Mouse (Mus musculus) midbrain, embryonic 10.5 days (tissue): ENCODE measurements around the gene Sirt4. TPM values are rescaled to one million over a fixed set of nuclear protein-coding genes. Genes with fewer than 3 reads are reported as not detected.
"Not testable (repeated sequence)": the region's sequence is repeated elsewhere in the genome, so short reads cannot be mapped to it uniquely, and the experiment has no call there.

Experiments used
- DNase-seq: peaks from one replicate; pipeline ENCODE4 v3.0.0-alpha.2; 2017; ENCODE audit warnings: low spot score
- H3K27ac ChIP-seq: fragments of 300-500 bp; sonication (generic); replicated peaks from 2 replicates; pipeline ENCODE4 v1.5.1; 2016; ENCODE audit warnings: mild to moderate bottlenecking
- H3K27me3 ChIP-seq: fragments of 300-500 bp; sonication (generic); 2 replicates; pipeline ENCODE4 v1.6.1; 2016; ENCODE audit warnings: low read depth, mild to moderate bottlenecking; ENCODE audit not compliant: poor library complexity, severe bottlenecking
- H3K36me3 ChIP-seq: fragments of 300-500 bp; sonication (generic); 2 replicates; pipeline ENCODE4 v1.6.1; 2016; ENCODE audit warnings: mild to moderate bottlenecking, moderate library complexity
- H3K4me1 ChIP-seq: fragments of 300-500 bp; sonication (generic); 2 replicates; pipeline ENCODE4 v1.6.1; 2016
- H3K4me3 ChIP-seq: fragments of 300-500 bp; sonication (generic); 2 replicates; pipeline ENCODE4 v1.5.1; 2016; ENCODE audit warnings: mild to moderate bottlenecking, moderate library complexity
- H3K9me3 ChIP-seq: fragments of 300-500 bp; sonication (generic); replicated peaks from 2 replicates; pipeline ENCODE4 v1.6.1; 2016; ENCODE audit warnings: mild to moderate bottlenecking
- WGBS: fragments of 180-500 bp; shearing (Covaris S2); methylation state at CpG from one replicate; pipeline ENCODE4 v1.1.7; 2016; 5-methylcytosine and 5-hydroxymethylcytosine counted together
- polyA plus RNA-seq: library from polyadenylated mRNA; unstranded; fragments of >200 nt; fragmentation: Nextera tagmentation; extraction: Ambion mirVana; gene quantifications from 2 replicates; pipeline ENCODE4 v1.2.1, GENCODE M21; 2016

Sirt4 gene
- polyA plus RNA-seq, 1 experiment from 2014 or later: 15.2 TPM

DNA sequence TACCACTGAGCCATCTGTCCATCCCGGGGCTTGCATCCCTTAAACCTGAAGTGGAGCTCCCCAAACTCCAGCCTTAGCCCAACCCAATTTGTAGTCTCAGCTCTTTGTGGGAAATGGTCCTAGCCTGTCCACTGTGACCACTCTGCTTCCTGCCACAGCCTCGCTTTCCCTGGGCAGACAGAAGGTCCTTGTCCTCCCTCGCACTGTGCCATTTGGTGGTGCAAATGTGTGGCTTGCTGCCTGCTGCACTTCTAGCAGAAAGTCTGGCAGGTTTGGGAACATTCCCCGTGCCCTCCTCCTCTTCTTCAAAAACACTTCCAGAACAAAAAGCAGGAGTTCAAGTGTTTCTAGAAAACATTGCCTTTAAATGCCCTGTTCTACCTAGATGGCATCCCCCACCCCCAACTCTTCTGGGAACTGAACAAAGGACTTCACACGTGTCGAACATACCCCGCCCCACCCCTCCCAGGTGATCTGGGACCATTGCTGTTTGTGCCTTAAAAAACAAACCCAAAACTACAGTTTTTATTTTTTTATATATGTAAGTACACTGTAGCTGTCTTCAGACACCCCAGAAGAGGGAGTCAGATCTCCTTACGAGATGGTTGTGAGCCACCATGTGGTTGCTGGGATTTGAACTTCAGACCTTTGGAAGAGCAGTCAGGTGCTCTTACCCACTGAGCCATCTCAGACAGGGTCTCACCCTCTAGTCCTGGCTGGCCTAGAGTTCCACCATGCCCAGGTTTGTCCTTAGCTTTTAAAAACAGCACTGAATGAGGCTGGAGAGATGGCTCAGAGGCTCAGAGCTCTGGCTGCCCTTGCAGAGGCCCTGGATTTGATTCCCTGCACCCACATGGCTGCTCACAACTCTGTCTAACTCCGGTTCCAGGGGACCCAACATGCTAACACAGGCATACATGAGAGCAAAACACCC is 14.0 kb upstream of the Sirt4 start:
- Histone ChIP-seq H3K27me3 (no peaks in the 10 kb centered on the region), H3K36me3 (no peaks in the 10 kb centered on the region), H3K9me3 (no peaks in the 10 kb centered on the region), H3K4me1 (peaks cover 7% of the 10 kb centered on the region), H3K4me3 (no peak overlapping the region), H3K27ac (no peak overlapping the region)
- no peak for DNase-seq
- WGBS: 65% methylated on average over 9 of the region's 9 CpGs

DNA sequence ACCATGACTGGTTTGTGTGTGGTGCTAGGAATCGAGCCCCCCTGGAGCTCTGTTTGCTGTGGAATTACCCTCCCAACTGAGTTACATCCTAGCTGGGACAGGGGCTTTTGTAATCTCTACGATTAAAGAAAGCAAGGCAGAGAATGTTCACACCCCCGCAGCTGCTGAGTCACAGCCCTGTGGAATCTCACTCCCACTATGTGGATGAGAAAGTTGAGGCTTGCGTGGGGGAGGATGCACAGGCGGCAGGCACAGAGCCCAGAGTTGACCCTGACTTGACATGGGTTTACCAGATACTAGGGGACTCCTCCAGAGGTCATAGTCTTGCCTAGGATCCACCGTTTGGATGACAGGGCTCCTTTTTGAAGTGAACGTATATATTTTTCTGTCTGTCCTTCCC is 12.5 kb upstream of the Sirt4 start:
- no peak for DNase-seq
- WGBS: 83% methylated on average over 7 of the region's 7 CpGs

DNA sequence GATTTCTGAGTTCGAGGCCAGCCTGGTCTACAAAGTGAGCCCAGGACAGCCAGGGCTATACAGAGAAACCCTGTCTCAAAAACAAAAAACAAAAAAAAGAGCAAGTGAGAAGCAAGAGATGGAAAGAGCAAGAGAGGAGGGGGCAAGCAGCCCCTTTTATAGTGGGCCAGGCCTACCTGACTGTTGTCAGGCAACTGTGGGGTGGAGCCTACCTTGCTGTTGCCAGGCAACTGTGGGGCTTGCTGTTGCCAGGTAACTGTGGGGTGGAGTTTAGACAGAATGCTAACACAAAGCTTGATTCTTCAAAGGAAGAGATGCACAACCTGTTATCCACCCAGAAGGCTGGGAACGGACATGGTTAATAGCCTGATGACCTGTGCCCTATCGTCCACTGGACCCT is 11.1 kb upstream of the Sirt4 start:
- peaks cover 22% of the 10 kb centered on the region for H3K4me1 ChIP-seq
- H3K27me3 ChIP-seq, H3K36me3 ChIP-seq, H3K4me3 ChIP-seq, H3K27ac ChIP-seq, DNase-seq, H3K9me3 ChIP-seq: not testable (repeated sequence)
- 87% methylated on average over 3 of the region's 3 CpGs for WGBS

More for the DNA sequence above, 12.5 kb upstream of the Sirt4 start:
- Histone ChIP-seq H3K27ac (no peak overlapping the region), H3K4me1 (peaks cover 12% of the 10 kb centered on the region), H3K9me3 (no peaks in the 10 kb centered on the region), H3K36me3 (no peaks in the 10 kb centered on the region), H3K4me3 (no peak overlapping the region), H3K27me3 (no peaks in the 10 kb centered on the region)

DNA sequence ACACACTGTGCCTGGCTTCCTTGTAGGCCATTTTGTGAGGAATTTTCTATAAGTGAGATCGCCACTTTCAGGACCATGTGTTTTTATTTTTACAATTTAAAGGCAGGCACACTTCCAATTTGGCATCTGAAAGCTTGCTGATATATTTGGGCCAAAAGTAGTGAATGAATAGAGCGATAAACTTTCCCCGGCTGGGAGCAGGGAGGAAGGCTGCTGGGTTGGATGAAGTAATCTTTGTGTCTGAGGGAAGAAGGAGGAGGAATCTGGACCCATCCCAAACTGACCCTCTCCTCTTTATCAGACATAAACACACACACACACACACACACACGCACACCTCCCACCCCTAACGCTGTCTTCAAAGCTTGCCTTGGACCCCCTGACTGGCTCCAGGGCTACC is 8.9 kb upstream of the Sirt4 start:
- H3K4me1 ChIP-seq: peaks cover 30% of the 10 kb centered on the region
- 68% methylated on average over 5 of the region's 5 CpGs for WGBS
- H3K4me3 ChIP-seq: no peak overlapping the region
- H3K9me3 ChIP-seq: no peaks in the 10 kb centered on the region
- H3K36me3 ChIP-seq: no peaks in the 10 kb centered on the region
- no peak overlapping the region for H3K27ac ChIP-seq
- no peaks in the 10 kb centered on the region for H3K27me3 ChIP-seq
- DNase-seq: no peak

DNA sequence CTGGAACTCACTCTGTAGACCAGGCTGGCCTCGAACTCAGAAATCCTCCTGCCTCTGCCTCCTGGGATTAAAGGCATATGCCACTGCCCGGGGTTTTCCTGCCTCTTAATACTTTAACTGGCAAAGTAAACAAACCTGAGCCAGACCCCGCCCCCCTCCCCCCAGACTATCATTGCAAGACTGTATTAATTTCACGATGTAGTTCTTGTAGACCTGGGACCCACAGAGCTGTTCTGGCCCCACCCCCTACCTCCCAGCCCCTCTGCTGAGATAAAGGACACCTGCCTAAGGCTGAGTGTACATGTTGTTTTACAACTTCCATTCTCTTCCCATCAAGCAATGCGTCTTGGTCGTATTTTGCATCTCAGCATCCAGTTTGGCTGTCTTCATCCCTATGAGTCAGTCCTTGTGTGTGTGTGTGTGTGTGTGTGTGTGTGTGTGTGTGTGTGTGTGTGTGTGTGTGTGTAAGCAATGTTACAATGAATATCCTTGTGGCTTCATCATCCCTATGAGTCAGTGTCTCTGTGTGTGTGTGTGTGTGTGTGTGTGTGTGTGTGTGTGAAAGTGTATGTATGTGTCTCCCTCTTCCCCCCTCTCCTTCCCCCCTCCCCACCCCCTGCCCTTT is 8.3 kb upstream of the Sirt4 start:
- Histone ChIP-seq H3K9me3 (no peaks in the 10 kb centered on the region), H3K36me3 (no peaks in the 10 kb centered on the region), H3K4me3 (no peak overlapping the region), H3K27ac (no peak overlapping the region), H3K4me1 (peaks cover 30% of the 10 kb centered on the region), H3K27me3 (no peaks in the 10 kb centered on the region)
- no peak for DNase-seq
- 80% methylated on average over 6 of the region's 6 CpGs for WGBS

DNA sequence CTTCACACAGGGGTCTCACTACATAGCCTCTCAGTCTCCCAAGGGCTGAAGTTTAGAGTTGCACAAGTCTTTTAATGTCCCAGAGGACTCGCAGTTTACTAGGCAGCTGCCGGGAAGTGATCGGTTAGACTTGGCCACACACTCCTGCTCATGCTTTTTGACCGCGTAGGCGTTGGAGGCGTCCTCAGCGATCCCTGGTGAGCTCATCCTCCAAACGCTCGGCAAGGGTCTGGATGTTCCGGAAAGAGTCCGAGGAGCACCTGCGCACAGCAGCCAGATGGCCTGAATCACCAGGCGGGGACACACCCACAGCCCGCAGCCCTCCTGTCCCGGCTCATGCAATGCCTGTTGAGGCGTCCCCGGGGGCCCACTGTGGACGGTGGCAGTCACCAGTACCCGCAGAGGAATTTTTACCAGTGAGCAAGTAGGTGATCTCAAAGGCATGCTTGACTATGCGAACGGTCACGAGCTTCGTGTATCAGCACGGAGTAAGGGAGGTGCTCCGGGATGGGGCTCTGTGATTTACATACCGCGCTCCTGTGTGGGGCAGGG is 7.3 kb upstream of the Sirt4 start:
- Histone ChIP-seq H3K4me1 (peaks cover 30% of the 10 kb centered on the region), H3K9me3 (no peaks in the 10 kb centered on the region), H3K4me3 (peak overlapping the region; percentile 44), H3K27ac (peak overlapping the region; percentile 49; the same call in 1 of the 2 replicates), H3K27me3 (no peaks in the 10 kb centered on the region), H3K36me3 (no peaks in the 10 kb centered on the region)
- WGBS: 7% methylated on average over 28 of the region's 28 CpGs
- DNase-seq: no peak

DNA sequence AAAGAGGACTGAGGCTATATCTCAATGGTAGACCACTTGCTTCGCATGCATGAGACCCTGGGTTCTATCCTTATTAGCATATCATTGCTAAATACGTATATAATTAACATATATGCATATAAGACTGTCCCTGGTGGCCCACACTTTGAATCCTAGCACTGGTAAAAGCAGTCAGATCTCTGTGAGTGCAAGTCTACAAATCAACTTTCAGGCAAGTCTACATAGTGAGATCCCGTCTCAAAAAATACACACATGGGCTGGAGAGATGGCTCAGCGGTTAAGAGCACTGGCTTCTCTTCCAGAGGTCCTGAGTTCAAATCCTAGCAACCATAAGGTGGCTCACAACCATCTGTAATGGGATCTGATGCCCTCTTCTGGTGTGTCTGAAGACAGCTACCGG is 6.6 kb upstream of the Sirt4 start:
- no peaks in the 10 kb centered on the region for H3K9me3 ChIP-seq
- DNase-seq: no peak
- H3K4me3 ChIP-seq: no peak overlapping the region
- H3K27me3 ChIP-seq: no peaks in the 10 kb centered on the region
- 37% methylated on average over 5 of the region's 5 CpGs for WGBS
- no peaks in the 10 kb centered on the region for H3K36me3 ChIP-seq
- H3K27ac ChIP-seq: no peak overlapping the region
- peaks cover 30% of the 10 kb centered on the region for H3K4me1 ChIP-seq

DNA sequence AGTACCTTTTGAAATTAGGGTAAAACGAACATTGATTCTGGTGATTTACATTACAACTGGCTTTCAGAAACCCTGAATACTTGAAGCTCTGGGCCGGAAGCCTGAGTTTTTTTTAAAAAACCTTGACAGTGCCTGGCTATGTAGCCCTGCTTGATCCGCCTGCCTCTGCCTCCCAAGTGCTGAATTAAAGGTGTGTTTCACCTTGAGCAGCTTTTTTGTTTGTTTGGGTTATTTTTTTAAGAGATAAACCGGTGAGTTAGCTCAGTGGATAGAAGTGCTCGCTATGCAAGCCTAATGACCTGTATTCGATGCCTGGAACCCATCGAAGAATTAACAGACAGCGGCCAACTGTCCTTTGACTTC is 6.1 kb upstream of the Sirt4 start:
- H3K27me3 ChIP-seq: no peaks in the 10 kb centered on the region
- H3K9me3 ChIP-seq: no peaks in the 10 kb centered on the region
- H3K27ac ChIP-seq: no peak overlapping the region
- 14% methylated on average over 8 of the region's 8 CpGs for WGBS
- H3K4me1 ChIP-seq: peaks cover 28% of the 10 kb centered on the region
- peak overlapping the region; percentile 21; the same call in 1 of the 2 replicates for H3K4me3 ChIP-seq
- DNase-seq: no peak
- H3K36me3 ChIP-seq: no peaks in the 10 kb centered on the region

DNA sequence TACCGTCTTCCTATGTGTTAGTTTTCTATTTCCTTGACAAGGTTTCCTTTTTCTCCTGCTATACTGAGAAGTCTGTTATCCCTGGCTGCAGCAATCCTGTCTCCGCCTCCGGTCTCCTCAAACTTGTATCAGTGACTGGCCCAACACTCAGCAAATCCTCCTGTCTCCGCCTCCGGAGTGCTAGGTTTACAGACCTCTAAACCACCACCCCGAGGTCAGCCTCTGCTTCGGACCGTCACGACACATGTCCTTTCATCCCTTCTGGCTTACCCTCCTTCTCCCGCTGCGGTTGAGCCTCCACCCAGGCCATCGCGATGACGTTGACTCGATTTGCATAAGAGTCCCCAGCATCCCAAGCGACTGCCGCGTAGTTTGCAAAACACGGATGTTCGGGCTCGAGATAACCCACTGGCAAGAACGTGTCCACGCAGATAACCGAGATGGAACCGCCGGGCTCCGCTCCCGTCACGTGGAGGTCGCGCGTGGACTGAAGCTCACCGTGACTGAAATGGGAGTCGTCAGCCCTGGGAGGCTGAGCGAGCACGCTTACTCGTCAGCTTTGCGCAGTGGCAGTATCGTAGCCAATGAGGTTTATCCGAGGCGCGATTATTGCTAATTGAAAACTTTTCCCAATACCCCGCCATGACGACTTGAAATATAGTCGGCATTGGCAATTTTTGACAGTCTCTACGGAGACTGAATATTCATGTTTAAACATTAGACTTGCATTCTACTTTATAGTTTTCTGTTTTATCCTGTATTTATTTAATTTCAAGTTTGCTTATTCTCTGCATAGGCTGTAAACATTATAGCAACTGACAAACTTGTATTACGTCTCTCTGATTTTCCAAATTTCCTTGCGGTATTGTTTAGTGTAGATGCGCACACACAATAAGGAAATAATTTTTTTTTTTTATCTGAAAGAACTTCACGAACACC is 5.4 kb upstream of the Sirt4 start:
- under 1% methylated on average over 50 of the region's 50 CpGs for WGBS
- Histone ChIP-seq H3K36me3 (no peaks in the 10 kb centered on the region), H3K9me3 (no peaks in the 10 kb centered on the region), H3K27me3 (no peaks in the 10 kb centered on the region), H3K27ac (peak overlapping the region; percentile 97), H3K4me1 (peaks cover 28% of the 10 kb centered on the region), H3K4me3 (peak overlapping the region; percentile 53)
- DNase-seq: peak; percentile 90

DNA sequence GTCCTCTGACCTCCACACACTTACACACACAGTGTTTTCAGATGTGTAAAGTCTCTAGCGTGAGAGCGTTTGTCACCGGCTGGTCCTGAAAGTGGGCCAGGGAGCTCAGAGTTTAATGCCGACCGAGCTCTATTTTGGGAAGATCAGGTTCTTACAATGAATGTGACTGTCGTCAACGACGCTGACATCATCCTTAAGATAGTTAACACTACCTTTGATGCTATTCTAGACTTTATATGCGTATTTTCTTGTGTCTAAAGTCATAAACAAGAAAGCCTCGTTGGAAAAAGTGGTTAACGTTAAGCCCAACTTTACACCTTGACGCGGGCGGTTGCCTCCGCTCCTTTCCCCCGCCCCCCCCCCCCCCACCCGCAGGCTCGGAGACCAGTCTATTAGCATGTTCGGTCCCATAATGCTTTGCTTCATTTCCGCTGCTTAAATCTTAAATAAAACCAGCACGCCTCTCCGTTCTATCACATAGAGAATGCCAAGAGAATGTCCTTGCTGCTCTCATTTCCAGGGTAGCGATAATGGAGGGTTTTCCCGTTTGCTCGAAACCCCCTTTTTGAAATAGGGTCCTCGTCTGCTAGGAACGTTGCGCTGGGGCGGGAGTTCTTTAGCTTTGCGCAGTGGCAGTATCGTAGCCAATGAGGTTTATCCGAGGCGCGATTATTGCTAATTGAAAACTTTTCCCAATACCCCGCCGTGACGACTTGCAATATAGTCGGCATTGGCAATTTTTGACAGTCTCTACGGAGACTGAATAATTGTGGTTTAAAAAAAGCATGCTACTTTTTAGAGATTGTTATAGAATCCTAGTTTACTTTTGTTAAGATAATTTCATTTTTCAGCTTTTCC is 4.5 kb upstream of the Sirt4 start:
- Histone ChIP-seq H3K27ac (peak overlapping the region; percentile 97), H3K36me3 (no peaks in the 10 kb centered on the region), H3K27me3 (no peaks in the 10 kb centered on the region), H3K9me3 (no peaks in the 10 kb centered on the region), H3K4me1 (peaks cover 34% of the 10 kb centered on the region), H3K4me3 (peak overlapping the region; percentile 53)
- WGBS: under 1% methylated on average over 39 of the region's 39 CpGs
- peak; percentile 84 for DNase-seq

DNA sequence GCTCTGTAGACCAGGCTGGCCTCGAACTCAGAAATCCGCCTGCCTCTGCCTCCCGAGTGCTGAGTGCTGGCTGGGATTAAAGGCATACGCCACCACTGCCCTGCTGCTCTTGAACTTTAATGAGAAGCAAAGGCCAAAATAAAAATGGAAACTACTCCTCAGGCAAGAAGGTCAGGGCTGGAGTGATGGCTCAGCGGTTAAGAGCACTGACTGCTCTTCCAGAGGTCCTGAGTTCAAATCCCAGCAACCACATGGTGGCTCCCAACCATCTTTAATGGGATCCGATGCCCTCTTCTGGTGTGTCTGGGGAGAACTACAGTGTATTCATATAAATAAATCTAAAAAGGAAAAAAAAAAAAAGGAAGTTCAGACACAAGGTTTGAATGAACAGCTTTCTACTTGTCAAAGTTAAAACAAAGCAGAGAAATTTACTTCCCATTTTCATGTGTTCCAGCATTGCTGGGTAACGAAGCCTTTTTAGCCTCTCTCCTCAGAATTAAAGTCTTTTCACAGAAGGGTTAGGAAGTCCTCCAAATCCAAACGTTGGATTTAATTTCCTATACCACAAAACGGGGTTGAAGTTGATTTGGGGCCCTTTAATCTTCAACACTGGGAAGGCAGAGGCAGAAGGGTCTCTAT is 3.5 kb upstream of the Sirt4 start:
- no peak for DNase-seq
- H3K36me3 ChIP-seq: no peaks in the 10 kb centered on the region
- no peak overlapping the region for H3K27ac ChIP-seq
- peaks cover 37% of the 10 kb centered on the region for H3K4me1 ChIP-seq
- peaks cover 5% of the 10 kb centered on the region for H3K27me3 ChIP-seq
- WGBS: 77% methylated on average over 9 of the region's 9 CpGs
- no peak overlapping the region for H3K4me3 ChIP-seq
- no peaks in the 10 kb centered on the region for H3K9me3 ChIP-seq
